Mouse (Mus musculus) Patski (cell line): ENCODE measurements around the gene Esp3. TPM values are rescaled to one million over a fixed set of nuclear protein-coding genes. Genes with fewer than 3 reads are reported as not detected.
"Not testable (repeated sequence)": the region's sequence is repeated elsewhere in the genome, so short reads cannot be mapped to it uniquely, and the experiment has no call there.

Experiments
- ATAC-seq: fragments of 100-300 bp; one replicate; pipeline ENCODE4 v1.8.0; 2021
- CTCF ChIA-PET: fragments of 350-600 bp; sonication (Branson Sonifier 250); formaldehyde crosslinking; loops from one replicate; lab custom pipeline; 2022; ENCODE audit warnings: inconsistent platforms; lab: Charles Lee
- POLR2A ChIA-PET: fragments of 350-600 bp; sonication (Branson Sonifier 250); formaldehyde crosslinking; loops from one replicate; lab custom pipeline; 2022; ENCODE audit warnings: antibody characterized with exemption, inconsistent platforms; lab: Charles Lee
- DNase-seq: peaks from one replicate; pipeline ENCODE4 v3.0.0-alpha.2; 2011; ENCODE audit warnings: low read depth, low spot score
- H3K27me3 ChIP-seq: fragments of 371-371 bp; one replicate; pipeline ENCODE4 v1.5.1; 2021
- CTCF ChIP-seq: fragments of 100-300 bp; IDR thresholded peaks from one replicate; pipeline ENCODE4 v1.5.1; 2021
- in situ Hi-C: fragments of 300-500 bp; cut with MboI; formaldehyde crosslinking; loops from 3 replicates; pipeline ENCODE4 v1.11.1; 2018; ENCODE audit warnings: low pct_unique_long_range_greater_than_20kb, mixed read lengths
- polyA plus RNA-seq: library from polyadenylated mRNA; unstranded; gene quantifications from one replicate; pipeline ENCODE4 v1.2.3, GENCODE M21; 2021

Esp3 gene
- not detected for polyA plus RNA-seq

DNA sequence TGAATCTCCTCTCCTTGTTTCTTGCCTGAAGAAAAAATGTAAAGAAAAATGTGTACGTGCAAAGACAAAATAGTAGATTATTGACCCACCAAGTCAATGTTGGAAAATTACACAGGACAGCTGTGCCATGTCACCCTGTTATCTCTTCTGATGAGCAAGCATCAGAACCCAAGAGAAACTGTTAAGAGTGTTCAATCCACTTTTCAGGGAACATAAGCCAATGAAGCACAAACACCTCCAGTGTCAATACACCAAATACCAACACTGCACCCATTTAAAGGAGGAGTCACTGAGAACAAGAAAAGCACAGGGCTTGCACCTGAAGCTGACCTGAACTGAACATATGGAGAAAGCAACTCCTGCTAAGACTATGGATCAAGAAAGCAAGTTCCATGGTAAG is at the start of gene Esp3:
Gene Esp3 (plus strand): TSS at position 301 of the 400 bp plus-strand sequence.
- CTCF ChIA-PET, ATAC-seq, POLR2A ChIA-PET, in situ Hi-C loops, H3K27me3 ChIP-seq, DNase-seq: not testable (repeated sequence)

DNA sequence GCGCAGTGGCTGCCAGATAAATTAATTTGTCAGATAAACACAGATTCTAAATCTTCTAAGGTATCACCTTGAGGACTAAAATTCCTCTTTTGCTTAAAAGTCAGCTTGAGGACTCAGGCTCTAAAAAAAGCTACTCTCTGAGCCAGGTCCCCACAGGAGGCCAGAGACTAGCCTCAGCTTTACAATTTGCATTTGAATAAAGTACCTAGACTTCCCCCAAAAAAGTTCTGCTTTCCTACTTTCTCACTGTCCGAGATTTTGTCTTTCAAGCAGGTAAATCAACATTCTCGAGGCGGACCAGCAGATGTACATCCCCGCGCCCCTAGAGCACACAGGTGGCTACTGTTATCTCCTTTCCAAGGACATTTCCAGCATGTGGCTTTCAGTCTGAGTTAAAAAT is 48.0 kb upstream of the Esp3 start:
- H3K27me3 ChIP-seq, CTCF ChIA-PET, DNase-seq, in situ Hi-C loops, POLR2A ChIA-PET, ATAC-seq: not testable (repeated sequence)

DNA sequence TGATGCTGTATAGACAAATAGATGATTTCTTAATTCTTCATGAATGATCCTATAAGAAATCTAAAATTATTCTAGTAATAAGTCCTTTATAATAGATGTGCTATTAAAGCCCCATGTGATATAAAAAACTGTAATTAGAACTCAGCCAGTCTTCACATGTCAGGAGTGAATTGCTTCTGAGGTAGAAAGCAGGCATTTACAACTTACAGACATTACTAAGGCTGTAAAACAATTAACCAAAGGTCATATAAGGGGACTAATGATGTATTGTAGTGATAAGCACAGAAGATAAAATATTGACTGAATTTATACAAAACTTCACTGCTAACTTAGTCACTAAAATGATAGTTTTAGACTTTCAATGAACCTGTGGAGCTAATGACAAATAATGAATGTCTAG is 40.6 kb upstream of the Esp3 start:
- ChIA-PET CTCF (no interaction called here), POLR2A (no interaction called here)
- DNase-seq = no peak
- in situ Hi-C loops = no loop called here
- peaks cover 5% of the 10 kb centered on the region for H3K27me3 ChIP-seq
- TF ChIP-seq CTCF = no peak
- ATAC-seq = no peak

- in situ Hi-C loops = no loop called here
Observed at GRCm38 (mm10) chr17:40598294-40598693, 33.6 kb upstream of the Esp3 start, which contains the start of gene Esp4. TSS of gene Esp4 (plus strand) at chr17:40598594.

GRCm38 (mm10) chr17:40662118-40662679 is 30.3 kb downstream of the Esp3 start:
- ATAC-seq, CTCF ChIA-PET: not testable (repeated sequence)

More at GRCm38 (mm10) chr17:40598294-40598693, 33.6 kb upstream of the Esp3 start, which contains the start of gene Esp4:
- ChIA-PET POLR2A (no interaction called here), CTCF (no interaction called here)
- no peak for DNase-seq
- TF ChIP-seq CTCF = no peak
- H3K27me3 ChIP-seq = no peaks in the 10 kb centered on the region
- ATAC-seq = no peak

DNA sequence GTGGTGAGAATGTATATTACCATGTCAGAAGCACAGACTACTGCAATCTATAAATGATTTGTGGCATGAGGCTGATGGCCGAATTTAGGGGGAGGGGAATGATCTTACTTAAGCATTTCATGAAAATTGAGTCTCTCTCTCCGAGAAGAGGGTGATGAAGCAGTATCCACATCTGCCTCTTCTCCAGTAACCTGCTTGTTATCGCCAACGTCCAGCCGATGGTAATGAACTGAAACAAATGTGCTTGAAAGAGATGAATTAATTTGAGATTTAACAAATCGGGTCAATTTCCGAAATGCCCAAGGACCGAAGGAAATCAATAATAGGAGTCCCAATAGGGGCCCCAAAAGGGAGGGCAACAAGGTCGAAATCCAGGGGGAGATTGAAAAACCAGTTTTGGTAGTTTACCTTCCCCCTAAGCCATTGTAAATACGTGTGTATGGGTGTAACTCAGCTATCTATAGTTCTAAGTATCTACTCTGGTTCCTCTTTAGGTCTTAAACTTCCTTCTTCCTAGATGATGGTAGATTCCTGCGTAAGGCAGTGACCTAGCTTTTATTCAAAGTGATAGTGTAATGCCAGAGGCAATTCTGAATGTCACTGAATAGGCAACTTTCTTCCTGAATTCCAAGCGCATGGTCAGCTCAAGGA is 31.4 kb downstream of the Esp3 start:
- H3K27me3 ChIP-seq, CTCF ChIA-PET, ATAC-seq, POLR2A ChIA-PET, DNase-seq, in situ Hi-C loops: not testable (repeated sequence)

More at GRCm38 (mm10) chr17:40662118-40662679, 30.3 kb downstream of the Esp3 start:
- POLR2A ChIA-PET, H3K27me3 ChIP-seq, DNase-seq, in situ Hi-C loops: not testable (repeated sequence)

Other genes starting within 250 kb of the Esp3 start
- not detected for gene Esp8, start 112.1 kb upstream of the Esp3 start, polyA plus RNA-seq
- not detected for gene Esp6, start 70.6 kb upstream of the Esp3 start, polyA plus RNA-seq
- gene Esp4, start 33.5 kb upstream of the Esp3 start, polyA plus RNA-seq = not detected
- not detected for gene Esp1, start 95.0 kb downstream of the Esp3 start, polyA plus RNA-seq
- gene Crisp2, start 174.9 kb downstream of the Esp3 start, polyA plus RNA-seq = 0.06 TPM
- not detected for gene Rhag, start 179.1 kb downstream of the Esp3 start, polyA plus RNA-seq
- gene 9130008F23Rik, start 248.5 kb downstream of the Esp3 start, polyA plus RNA-seq = 7.6 TPM